Mouse (Mus musculus) kidney, postnatal 36 days (tissue): ENCODE measurements around the gene Sart3.

ENCODE experiments used
- DNase-seq, 2 experiments: peaks; one replicate each; pipeline ENCODE4 v3.0.0; 2021 to 2022; ENCODE audit warnings: mixed read lengths in 2 of 2

Sart3 gene

DNA sequence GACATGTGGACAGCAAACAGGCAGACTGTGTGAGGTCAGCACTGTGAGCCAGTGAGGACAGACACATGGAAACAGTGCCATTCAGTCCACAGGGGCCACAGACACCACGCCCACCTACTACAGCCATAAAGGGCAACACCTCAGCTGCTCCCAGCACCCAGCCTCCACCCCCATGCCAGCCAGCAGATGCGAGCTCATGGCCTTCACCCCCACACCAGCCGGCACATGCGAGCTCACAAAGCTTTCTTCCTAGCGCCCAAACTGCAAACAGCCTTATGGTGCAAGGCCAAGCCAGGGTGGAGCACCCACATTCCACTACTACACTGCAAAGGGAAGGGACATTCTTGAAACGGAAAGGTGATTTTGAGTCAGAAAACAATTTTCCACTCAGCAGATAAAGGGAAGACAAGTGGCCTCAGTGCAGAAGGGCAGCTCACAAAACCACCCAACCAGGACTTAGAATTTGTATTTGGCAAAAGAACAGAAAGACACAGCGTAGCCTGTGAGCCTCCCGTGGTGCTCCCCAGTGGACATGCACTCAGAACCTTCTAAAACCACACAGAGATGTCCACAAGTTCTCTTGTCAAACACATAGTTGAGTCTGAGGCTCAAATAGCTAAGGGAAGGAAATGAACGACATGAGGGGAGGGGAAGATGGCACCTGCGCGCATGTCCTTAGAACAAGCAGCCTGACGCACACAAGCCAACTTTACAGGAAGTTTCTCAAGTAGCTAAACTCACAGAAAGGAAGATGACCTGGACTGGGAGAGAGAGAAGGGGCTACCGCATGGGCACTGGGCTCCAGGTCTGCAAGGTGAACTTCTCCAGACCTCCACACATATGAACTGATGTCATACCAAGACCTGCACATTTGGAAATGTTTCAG is 6.4 kb downstream of the Sart3 start:
- no peak for DNase-seq

DNA sequence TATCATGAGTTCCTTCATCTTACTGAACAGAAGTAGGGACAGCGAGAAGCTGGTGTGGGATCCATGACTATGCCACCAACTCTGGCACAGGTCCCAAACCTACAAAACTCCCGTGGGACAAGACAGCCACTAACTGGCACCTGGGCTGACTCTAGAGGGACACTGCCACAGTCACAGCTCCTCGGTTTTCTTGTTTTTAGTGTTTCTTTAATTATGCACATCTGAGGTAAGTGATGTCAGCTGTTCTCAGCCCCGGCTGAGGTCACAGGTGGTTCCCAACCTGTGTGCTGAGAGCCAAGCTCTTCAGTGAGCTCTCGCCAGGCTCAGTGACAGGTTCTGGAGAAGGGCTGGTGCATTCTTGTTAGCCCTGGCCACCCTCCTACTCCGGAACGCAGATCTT is 7.9 kb downstream of the Sart3 start:
- no peak for DNase-seq

DNA sequence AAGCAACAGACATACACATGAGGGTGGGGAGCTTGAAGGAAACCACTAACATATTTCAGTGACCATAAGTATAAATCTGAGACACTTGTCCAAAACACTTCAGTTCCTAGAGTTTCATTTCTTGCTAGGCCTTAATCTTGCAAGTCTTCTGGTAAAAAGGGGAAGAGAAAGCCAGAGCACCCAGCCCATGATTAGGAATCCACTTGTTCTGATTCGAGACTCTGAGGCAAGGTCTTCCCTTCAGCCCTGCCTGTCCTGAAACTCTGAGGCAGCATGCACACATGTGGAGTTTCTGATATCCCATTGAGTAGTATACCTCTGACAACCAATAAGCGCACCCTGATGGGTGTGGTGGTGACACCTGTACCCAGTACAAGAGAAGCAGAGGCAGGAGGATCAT is 10.7 kb downstream of the Sart3 start:
- DNase-seq: no peak

DNA sequence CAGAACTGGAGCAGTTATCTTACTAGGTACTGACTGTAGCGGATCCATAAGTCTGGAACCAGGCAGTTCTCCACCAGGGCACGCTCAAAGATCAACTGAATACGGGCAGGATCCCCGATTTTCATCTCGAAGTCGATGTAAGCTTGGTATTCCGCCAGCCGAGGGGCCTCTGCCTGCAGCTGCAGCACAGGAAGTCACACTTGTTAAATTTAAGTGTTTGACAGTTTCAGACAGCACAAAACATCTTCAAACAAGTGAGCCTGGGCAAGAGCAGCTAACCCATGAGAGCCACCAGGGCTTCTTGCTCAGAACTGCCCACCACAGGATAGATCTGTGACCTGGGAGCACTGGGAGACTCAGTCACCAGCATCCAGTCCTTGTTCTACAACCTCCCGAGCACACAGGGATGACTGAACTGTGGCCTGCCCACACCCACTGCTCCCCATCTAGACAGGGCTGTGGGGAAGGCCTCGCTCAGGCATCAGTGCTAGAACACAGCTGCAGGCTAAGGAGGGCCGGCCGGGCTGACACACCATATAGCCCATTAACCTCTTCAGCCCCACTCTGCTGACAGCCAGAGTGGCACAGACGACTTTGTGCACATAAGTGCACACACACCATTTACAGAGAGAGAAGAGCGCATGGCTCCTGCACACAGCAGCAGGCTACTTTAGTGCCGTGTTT is 16.8 kb downstream of the Sart3 start:
- DNase-seq: no peak

DNA sequence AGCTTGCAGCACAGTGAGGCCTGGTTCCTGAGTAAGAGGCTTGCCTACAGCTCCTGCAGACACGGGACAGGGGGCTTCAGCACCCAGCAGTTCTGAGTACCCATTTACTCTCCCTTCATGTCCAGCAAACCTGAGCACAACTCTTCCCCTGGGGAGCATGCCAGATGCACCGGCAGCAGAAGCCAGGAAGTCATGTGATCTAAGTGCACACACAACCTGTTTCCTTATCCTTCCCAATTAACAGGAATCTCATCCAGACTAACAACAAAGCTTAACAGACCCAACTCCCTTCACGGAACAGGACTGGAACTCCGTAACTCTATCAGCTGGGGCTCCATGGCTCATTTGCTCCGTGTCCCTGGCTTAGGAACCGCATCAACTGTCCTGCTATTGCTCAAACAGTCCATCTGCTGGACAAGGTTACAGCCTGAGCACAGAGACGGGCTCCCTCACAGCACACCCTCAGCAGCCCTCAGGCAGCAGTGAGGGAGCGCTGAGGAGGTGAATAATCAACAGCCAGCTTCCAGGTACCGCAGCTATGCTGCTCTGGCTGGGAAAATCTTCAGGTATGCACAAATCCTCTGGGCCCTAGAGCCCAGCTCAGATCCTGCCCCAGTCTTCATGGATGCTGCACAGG is 20.7 kb downstream of the Sart3 start:
- no peak for DNase-seq

DNA sequence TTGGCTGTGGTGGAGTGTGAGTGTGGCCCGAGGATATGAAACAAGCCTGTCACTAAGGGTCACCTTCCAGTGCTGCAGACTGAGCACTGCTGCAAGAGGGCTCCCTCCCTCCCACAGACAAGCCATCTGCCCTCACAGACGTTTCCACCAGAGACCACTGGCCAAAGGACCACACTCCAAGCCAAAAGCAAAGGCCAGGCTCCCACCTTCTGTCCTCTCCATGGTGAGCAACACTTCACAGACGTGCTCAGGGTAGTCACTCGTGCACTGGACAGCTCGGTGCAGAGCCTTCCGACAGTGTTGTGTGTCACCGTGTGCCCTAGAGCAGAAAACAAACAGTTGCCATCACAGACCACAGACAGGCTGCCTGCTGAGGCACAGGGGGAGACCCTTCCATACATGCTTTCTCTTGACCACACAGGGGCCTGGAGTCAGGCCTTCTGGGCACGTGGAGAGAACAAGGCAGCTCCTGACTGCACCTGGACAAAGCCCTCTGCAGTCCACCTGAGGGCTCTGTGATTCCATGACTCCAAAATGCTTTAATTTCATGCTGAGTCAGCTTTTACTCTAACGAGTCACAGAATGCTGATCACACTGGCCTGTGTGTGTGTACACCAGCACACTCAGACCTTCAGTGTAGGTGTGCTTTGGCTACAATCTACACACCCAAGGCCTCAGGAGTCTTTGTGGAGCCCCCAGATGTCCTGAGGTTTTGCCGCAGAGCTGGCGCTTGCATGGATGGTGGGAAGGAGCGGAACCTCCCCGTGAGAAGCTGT is 23.6 kb downstream of the Sart3 start:
- no peak for DNase-seq

DNA sequence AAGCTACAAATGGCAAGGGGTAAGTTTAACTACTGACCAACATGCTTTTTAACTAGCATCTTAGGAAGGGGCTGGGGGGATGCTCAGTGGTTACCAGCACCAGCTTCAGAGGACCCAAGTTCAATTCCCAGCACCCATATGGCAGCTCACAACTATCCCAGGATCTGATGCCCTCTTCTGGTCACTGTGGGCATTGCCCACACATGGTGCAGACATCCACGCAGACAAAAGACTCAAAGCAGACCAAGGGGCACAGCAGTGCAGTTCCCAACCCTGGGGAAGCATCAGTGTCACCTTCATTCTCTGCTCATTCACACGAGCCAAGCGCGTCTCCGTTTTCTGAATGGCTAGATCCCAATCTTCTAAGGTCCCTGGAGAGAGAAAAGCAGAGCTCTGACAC is 24.7 kb downstream of the Sart3 start:
- DNase-seq: no peak

DNA sequence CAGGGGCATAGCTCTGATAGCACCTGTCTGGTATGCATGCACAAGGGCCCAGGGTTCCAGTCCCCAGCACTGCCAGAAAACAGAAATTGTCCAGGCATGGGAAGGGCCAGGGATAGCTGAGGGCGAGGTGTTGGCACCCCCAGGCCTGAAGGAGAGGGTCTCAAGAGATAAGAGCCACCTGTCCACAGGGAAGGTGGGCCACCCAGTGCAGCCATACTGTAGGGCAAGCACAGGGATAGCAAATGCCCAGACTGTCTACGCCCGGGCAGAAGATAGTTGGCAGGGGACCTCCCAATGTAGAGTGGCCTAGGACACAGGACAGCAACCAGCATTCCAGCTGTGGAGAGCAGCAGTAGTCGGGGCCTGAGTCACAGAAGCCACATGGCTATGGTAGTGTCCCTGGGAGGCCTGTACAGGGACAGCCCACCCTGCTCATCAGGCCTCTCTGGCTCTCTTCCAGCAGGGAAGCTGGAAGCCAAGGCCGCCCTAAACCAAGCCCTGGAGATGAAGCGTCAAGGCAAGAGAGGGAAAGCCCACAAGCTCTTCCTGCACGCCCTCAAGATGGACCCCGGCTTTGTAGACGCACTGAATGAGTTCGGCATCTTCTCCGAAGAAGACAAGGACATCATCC is 34.6 kb downstream of the Sart3 start:
- DNase-seq: no peak

DNA sequence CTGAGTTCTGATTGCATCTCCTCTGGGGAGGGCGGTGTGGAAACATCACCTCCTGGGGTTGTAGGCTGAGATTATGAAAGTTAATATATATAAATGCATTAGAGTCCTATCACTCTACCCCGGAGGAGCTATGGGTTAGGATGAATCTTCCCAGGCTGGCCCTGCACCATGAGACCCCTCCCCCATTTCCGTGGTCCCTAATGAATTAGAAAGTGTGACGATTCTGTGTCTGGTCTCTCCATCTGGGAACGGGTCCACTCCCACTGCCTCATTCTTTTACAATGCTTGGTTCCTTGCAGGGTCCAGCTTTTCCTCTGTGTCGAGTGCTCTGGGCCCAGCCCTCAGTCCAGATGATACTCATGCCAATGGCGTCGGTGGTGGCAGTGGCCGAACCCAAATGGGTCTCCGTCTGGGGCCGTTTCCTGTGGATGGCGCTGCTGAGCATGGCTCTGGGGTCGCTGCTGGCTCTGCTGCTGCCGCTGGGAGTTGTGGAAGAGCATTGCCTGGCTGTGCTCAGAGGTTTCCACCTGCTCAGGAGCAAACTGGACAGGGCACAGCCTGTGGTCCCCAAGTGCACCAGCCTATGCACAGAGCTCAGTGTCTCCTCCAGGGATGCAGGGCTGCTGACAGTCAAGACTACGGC is 35.7 kb downstream of the Sart3 start:
- no peak for DNase-seq

DNA sequence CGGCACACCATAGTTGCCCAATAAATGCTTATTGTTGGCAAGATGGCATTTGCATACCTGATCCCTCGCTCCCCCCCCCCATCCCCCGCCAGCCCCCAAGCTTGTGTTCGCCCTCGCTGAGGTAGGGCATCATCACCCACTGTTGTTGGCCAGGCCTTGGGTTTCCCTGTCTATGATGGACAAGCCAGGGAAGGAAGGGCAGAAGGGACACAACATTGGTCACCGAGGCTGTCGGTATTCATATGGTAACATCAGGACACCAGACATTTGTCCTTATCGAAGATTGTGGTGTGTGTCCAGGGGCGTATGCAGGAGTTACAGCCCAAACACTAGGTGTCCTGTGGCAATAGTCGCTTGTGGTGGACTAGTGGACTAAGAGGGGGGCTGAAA is 36.2 kb downstream of the Sart3 start:
- DNase-seq: no peak

DNA sequence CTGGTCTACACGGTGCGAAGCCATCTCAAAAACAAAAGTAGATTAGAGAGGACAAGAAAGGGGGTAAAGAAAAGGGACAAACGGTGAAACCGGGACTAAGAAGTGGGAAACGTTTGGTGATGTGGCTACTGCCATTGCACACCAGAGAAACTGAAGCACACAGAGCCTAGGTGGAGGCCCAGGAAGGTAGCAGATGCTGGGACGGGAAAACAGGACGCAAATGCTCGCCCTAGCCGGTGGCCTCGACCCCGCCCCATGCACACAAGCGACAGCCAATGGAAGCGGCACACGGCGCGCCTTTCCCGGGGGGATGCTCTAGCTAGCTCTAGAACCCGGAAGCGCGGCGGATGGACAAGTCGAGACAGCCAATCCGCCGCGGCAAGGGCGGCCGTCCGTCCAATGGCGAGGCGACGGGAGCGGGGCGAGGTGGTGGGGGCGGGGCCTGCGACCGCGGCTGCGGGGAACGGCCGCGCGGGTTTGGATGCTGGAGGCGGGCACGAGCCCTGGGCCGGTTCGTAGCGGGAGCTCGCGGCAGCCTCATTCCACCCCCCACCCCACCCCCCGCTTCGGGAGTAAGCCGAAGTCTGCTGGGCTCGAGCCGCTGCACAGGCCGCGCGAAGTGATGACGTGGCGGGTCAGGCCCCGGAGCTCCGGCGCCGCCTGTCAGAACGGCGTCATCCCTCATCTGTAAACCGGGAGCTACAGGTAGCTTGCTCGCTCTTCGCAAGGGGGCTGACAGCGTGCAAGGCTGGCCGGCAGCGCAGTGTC is 36.8 kb downstream of the Sart3 start, which contains the start of gene Ficd:
Gene Ficd, plus strand, starts transcription at position 459 of the 768 bp plus-strand sequence.
- peak; percentile 96 for DNase-seq

DNA sequence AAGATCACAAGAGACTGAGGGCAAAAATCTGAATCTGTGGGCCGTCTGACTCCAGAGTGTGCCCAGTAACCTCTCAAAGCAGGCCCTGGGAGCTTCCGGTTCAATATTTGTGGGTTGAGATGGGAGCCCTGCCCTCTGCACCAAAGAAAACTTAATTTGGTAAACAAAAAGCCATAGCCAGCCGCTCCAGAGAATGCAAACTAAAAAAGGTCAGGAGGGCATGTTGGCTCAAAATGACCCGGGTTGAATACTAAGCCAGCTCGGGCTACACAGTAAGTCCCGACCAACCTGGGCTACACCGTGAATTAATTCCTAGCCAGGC is 37.3 kb downstream of the Sart3 start:
- DNase-seq: peak in 1 of 2 experiments; percentile 12

DNA sequence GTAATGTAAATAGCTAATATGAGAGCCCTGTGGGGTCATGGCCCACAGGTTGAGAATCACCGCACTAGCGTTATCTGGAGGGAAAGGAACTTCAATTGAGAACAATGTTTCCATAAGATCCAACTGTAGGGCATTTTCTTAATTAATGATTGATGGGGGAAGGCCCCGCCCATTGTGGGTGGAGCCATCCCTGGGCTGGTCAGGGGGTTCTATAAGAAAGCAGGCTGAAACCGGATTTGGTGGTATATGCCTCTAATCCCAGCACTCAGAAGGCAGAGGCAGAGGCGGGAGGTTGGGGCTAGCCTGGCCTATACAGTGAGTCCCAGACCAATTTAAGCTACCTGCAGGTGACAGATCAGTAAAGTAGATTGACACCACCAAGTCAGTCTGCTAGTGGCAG is 37.9 kb downstream of the Sart3 start:
- no peak for DNase-seq

DNA sequence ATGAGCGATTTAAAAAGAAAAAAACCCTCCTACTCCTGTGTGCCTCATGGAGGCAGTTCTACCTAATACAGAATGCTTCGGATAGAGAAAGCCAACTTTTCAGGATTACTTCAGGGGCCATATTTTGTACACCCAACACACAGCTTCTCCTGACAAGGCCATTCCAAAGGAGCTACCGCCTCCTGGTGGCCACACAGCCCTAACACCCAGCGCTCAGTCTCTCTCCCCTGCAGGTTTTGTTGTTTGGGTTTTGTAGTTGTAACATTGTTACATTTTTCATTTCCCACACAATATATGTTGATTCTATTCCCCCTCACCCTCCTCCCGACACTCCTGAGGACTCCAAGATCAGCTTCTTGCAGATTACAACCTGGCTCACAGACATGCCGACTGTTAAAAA is 40.1 kb downstream of the Sart3 start:
- peak; percentile 27 to 84 for DNase-seq

DNA sequence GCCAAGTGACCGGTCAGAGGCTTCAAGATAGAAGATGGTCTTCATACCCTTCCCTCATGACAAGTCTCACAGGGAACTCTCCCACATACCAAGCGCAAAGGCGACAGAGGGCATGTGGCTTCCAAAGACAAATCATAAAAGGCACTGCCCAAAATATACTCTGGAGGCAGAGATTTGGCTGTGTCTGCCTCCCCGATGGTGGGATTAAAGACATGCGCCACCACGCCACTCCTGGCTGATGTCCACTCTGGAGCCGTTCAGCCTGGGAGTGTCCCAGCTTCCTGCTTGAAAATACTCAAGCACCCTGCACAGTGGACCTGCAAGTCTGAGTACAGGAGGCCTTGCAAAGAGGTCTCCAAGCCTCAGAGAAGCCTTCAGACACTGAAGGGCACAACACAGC is 41.1 kb downstream of the Sart3 start:
- DNase-seq: no peak

DNA sequence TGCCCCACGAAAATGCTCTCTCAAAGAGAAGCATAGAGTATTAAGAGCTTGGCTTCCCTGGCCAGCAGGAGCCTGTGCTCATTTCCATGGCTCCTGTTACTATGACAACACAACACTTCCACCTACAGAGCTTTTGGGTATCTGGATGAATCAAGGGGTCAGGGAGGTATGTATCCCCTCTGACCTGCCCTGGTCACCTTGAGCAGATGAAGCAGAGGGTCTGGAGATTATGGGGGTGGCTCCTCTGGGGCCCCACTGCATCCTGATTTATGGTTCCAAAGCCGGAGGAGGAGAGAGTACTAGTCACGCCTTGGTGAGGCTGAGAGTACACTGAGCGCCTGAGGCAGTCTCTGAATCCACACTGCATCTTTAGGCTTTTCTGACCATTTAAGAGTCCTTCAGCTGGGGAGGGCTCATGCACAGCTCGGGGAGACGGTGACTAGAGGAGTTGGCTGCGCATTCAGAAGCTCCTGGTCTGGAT is 41.6 kb downstream of the Sart3 start:
- DNase-seq: no peak

DNA sequence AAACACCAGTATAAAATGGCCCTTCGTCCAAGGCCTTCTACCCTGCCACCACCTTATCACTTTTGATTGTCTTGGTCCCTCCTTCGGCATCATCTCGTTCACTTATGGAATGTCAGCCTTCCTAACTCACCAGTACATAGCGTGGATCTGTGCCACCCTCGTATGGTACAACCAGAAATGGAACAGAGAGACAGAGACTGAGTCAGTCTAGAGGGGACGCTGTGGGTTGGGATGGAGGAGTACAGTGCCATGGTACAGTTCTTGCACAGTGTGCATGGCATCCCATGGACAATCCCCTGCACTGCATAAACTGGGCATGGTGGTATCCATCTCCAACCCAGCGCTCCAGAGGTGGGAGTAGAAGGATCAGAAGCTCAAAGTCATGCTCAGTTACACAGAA is 43.6 kb downstream of the Sart3 start:
- no peak for DNase-seq

DNA sequence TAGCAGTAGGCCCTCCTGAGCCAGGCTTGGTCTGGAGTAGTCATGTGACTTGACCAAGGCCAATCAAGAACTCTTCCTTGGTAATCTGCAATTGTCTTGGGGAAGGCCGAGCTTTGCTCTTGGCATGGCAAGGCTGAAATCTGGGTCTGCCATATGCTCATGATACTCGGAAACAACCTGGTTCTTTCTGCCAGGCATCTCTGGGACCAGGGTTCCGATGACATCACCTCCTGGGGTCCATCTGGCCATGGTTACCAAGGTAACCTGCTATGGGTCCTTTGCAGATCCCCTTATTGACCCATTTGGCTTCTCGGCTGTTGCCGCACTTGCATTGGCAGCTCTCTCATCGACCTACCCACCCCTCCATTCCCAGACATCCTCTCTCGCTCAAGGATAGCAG is 44.3 kb downstream of the Sart3 start:
- no peak for DNase-seq

DNA sequence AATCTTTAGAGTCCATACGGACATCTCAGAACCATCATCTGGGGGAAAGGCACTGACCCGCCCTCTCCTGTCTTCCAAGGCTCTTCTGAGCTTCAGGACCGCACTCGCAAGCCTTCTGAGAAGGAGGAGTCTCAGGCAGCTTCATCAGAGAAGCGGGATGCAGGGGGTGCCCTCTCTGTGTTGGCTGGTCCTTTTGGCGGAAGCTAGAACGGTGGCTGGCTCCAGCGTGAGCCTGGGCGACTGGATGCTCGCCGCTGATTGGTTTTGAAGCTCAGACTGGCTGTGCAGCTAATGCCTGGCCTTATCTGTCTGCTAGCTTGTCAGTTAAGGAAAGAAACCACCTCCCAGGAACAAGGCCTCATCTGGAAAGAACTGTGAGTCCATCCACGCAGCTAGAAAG is 45.1 kb downstream of the Sart3 start:
- no peak for DNase-seq

DNA sequence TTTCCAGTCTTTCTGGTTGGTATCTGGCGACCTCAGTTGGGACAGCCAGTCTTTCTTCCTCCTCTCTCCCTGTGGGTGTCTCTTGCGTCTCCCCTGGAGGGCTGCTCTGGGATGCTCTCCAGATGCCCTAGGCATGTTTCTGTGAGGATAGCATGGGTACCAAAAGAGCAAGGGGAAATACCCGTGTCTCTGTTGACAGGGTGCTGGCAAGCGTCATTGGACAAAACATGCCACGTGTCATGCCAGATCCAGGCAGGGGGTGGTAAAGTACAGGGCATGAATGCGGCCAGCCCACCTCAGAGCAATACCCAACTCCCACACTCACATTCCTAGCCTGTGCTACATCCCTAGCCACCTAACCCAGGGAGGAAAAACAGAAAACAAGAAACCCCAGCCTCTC is 45.7 kb downstream of the Sart3 start:
- DNase-seq: no peak

DNA sequence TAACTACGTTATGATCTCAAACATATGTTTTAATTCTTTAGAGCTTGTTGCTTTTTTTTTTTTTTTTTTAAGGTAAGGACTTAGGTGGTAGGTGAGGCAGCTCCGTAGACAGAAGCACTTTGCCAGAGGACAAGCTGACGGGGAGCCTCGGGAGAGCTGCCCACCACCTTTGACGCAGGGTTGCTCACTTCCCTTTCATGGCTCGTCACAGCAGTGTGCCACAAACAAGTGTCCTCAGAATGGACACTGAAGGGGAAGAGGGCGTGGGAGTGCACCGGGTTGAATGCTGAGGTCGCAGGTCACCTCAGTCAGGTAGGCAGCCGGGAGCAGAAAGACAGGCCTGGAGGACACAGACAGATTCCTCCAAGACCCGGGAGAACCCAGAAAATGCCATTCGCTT is 46.9 kb downstream of the Sart3 start:
- no peak for DNase-seq
